Mouse (Mus musculus) midbrain, embryonic 11.5 days (tissue): ENCODE data around the gene Rps19bp1. TPM values are rescaled to one million over a fixed set of nuclear protein-coding genes. Genes with fewer than 3 reads are reported as not detected.

Experiments
- ATAC-seq: fragments of 200-750 bp; cut with Nextera tagmentation; 2 replicates; pipeline ENCODE4 v1.8.0; 2017; ENCODE audit warnings: moderate TSS enrichment, moderate library complexity; ENCODE audit not compliant: low FRiP score
- DNase-seq: peaks from one replicate; pipeline ENCODE4 v3.0.0; 2015; ENCODE audit warnings: low spot score; ENCODE audit errors: missing footprints
- H3K27ac ChIP-seq: fragments of 300-500 bp; sonication (generic); 2 replicates; pipeline ENCODE4 v1.5.1; 2014; ENCODE audit warnings: low read depth, low read length
- H3K27me3 ChIP-seq: fragments of 300-500 bp; sonication (generic); 2 replicates; pipeline ENCODE4 v1.6.1; 2014; ENCODE audit warnings: mild to moderate bottlenecking, low read length, moderate library complexity, mixed read lengths; ENCODE audit not compliant: control insufficient read depth, insufficient read depth
- H3K36me3 ChIP-seq: fragments of 300-500 bp; sonication (generic); 2 replicates; pipeline ENCODE4 v1.6.1; 2014; ENCODE audit warnings: mild to moderate bottlenecking, low read length, moderate library complexity, mixed read lengths; ENCODE audit not compliant: control insufficient read depth, insufficient read depth
- H3K4me1 ChIP-seq: fragments of 300-500 bp; sonication (generic); 2 replicates; pipeline ENCODE4 v1.6.1; 2014; ENCODE audit warnings: low read length; ENCODE audit not compliant: control insufficient read depth, insufficient read depth
- H3K4me2 ChIP-seq: fragments of 300-500 bp; sonication (generic); 2 replicates; pipeline ENCODE4 v1.6.1; 2014; ENCODE audit warnings: mild to moderate bottlenecking, moderate library complexity
- H3K4me3 ChIP-seq: fragments of 300-500 bp; sonication (generic); 2 replicates; pipeline ENCODE4 v1.5.1; 2014; ENCODE audit warnings: low read depth, low read length
- H3K9ac ChIP-seq: fragments of 300-500 bp; sonication (generic); 2 replicates; pipeline ENCODE4 v1.6.1; 2014; ENCODE audit warnings: low read length
- H3K9me3 ChIP-seq: fragments of 300-500 bp; sonication (generic); 2 replicates; pipeline ENCODE4 v1.6.1; 2016; ENCODE audit warnings: low read length; ENCODE audit not compliant: control insufficient read depth
- WGBS: fragments of 180-500 bp; shearing (Covaris S2); extraction: QIAGEN DNeasy Blood & Tissue Kit; methylation state at CpG from one replicate; pipeline ENCODE4 v1.1.7; 2014; 5-methylcytosine and 5-hydroxymethylcytosine counted together
- polyA plus RNA-seq: library from polyadenylated mRNA; unstranded; fragments of >200 nt; fragmentation: Nextera tagmentation; extraction: Ambion mirVana; gene quantifications from 2 replicates; pipeline ENCODE4 v1.2.1, GENCODE M21; 2014

The Rps19bp1 gene
- polyA plus RNA-seq, 1 experiment from 2014 or later, result 75.4 TPM

DNA sequence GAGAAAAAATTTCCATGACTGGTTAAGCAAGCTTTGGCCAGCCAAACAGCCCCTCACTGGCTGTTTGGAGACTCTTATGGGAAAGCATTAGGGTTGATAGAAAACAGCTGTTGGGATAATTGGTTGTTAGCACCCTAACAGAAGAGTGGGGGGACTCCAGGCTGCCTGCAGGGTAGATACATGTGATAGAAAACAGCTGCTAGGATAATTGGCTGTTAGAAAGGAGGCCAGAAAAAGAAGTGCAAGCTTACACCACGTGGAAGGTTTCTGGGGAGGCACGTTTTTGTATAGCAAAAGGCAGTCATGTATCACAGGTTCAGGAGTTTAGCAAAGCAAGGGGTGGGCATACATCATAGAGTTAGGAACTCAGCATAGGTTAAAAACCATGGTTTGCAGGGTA lies 10.6 kb downstream of the Rps19bp1 start:
- DNase-seq (no peak), ATAC-seq (no peak)
- Histone ChIP-seq H3K9me3 (no peaks in the 10 kb centered on the region), H3K27ac (no peak overlapping the region; the same call in 1 of the 2 replicates), H3K9ac (no peak overlapping the region), H3K4me2 (no peak overlapping the region), H3K4me1 (peaks cover 16% of the 10 kb centered on the region), H3K4me3 (no peak overlapping the region), H3K27me3 (no peaks in the 10 kb centered on the region), H3K36me3 (peaks cover 27% of the 10 kb centered on the region)
- 52% methylated on average over 2 of the region's 2 CpGs for WGBS

- H3K4me3 ChIP-seq, result no peak overlapping the region
- no peak overlapping the region for H3K27ac ChIP-seq
- no peak overlapping the region for H3K4me2 ChIP-seq
- no peaks in the 10 kb centered on the region for H3K27me3 ChIP-seq
- peaks cover 24% of the 10 kb centered on the region for H3K36me3 ChIP-seq
- 95% methylated on average over 6 of the region's 6 CpGs for WGBS
- ATAC-seq (no peak), DNase-seq (no peak)
- H3K4me1 ChIP-seq, result peaks cover 6% of the 10 kb centered on the region
- no peak overlapping the region for H3K9ac ChIP-seq
- no peaks in the 10 kb centered on the region for H3K9me3 ChIP-seq
These were observed 13.5 kb downstream of the Rps19bp1 start for GRCm38 (mm10) chr15:80250586-80250985.

GRCm38 (mm10) chr15:80249672-80250071 lies 14.4 kb downstream of the Rps19bp1 start:
- DNase-seq, result no peak
- ATAC-seq, result no peak
- 96% methylated on average over 10 of the region's 10 CpGs for WGBS
- H3K4me3 ChIP-seq, result no peak overlapping the region
- H3K27ac ChIP-seq, result no peak overlapping the region
- peaks cover 28% of the 10 kb centered on the region for H3K36me3 ChIP-seq
- no peaks in the 10 kb centered on the region for H3K27me3 ChIP-seq
- H3K4me1 ChIP-seq, result peaks cover 6% of the 10 kb centered on the region
- H3K9ac ChIP-seq, result no peak overlapping the region
- no peak overlapping the region for H3K4me2 ChIP-seq
- H3K9me3 ChIP-seq, result no peaks in the 10 kb centered on the region

DNA sequence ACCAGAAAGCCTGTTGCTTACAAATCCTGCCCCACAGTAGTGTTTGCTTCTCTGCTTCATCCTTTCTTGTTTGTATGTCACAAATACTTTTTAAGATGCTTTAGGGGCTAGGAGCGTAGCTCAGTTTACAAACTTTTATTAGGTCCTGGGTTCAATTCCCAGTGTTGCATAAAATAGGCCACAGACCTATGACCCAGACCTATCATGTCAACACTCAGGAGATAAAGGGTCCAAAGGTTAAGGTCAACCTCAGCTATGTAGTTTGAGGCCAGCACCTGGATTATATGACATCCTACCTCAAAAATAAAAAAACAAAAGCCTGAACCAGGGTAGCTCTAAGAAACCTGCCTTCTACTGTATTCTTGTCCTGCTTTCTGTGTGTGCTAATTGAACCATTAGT lies 15.5 kb downstream of the Rps19bp1 start:
- ATAC-seq, result no peak
- 100% methylated on average over 1 of the region's 1 CpGs for WGBS
- peaks cover 28% of the 10 kb centered on the region for H3K36me3 ChIP-seq

GRCm38 (mm10) chr15:80248135-80248534 lies 16.0 kb downstream of the Rps19bp1 start:
- no peak overlapping the region for H3K27ac ChIP-seq
- no peaks in the 10 kb centered on the region for H3K9me3 ChIP-seq
- H3K4me2 ChIP-seq, result no peak overlapping the region
- H3K27me3 ChIP-seq, result no peaks in the 10 kb centered on the region
- ATAC-seq (no peak), DNase-seq (peak; percentile 33)
- no peaks in the 10 kb centered on the region for H3K4me1 ChIP-seq
- 96% methylated on average over 12 of the region's 12 CpGs for WGBS
- H3K36me3 ChIP-seq, result peaks cover 31% of the 10 kb centered on the region
- no peak overlapping the region for H3K9ac ChIP-seq
- no peak overlapping the region for H3K4me3 ChIP-seq

More for the DNA sequence above, 15.5 kb downstream of the Rps19bp1 start:
- no peak overlapping the region for H3K4me2 ChIP-seq
- no peaks in the 10 kb centered on the region for H3K9me3 ChIP-seq
- H3K27me3 ChIP-seq, result no peaks in the 10 kb centered on the region
- H3K4me1 ChIP-seq, result no peaks in the 10 kb centered on the region
- DNase-seq, result peak; percentile 57
- no peak overlapping the region for H3K9ac ChIP-seq
- H3K27ac ChIP-seq, result no peak overlapping the region
- no peak overlapping the region for H3K4me3 ChIP-seq

DNA sequence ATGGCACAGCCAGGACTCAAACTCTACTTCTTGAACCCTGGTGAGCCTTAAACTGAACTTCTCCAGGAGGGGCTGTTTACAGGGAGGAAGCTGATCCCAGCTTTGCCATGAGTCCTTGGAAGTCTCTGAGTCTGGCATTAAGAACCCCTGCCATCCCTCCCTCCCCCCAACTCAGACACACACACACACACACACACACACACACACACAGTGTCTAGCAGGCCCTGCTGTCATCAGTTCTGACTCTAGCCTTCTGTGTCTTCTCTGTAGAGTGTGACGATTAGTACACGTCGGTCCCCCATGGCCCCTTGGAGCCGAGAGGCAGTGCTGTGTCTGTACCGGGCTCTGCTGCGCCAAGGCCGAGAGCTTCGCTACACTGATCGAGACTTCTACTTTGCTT lies 28.6 kb downstream of the Rps19bp1 start, which contains the start of gene AC140267.1:
Gene AC140267.1, plus strand, starts transcription at position 301 of the 400 bp plus-strand sequence.
- Histone ChIP-seq H3K9me3 (no peaks in the 10 kb centered on the region), H3K27ac (no peak within 1 kb of the TSS), H3K4me1 (peaks cover 7% of the 10 kb centered on the region), H3K9ac (peak within 1 kb of the TSS; percentile 87), H3K4me2 (peak within 1 kb of the TSS; percentile 83), H3K4me3 (peak within 1 kb of the TSS; percentile 88), H3K27me3 (no peaks in the 10 kb centered on the region), H3K36me3 (peaks cover 13% of the 10 kb centered on the region; the same call in 1 of the 2 replicates)
- ATAC-seq (no peak), DNase-seq (no peak)
- 95% methylated on average over 9 of the region's 9 CpGs for WGBS

DNA sequence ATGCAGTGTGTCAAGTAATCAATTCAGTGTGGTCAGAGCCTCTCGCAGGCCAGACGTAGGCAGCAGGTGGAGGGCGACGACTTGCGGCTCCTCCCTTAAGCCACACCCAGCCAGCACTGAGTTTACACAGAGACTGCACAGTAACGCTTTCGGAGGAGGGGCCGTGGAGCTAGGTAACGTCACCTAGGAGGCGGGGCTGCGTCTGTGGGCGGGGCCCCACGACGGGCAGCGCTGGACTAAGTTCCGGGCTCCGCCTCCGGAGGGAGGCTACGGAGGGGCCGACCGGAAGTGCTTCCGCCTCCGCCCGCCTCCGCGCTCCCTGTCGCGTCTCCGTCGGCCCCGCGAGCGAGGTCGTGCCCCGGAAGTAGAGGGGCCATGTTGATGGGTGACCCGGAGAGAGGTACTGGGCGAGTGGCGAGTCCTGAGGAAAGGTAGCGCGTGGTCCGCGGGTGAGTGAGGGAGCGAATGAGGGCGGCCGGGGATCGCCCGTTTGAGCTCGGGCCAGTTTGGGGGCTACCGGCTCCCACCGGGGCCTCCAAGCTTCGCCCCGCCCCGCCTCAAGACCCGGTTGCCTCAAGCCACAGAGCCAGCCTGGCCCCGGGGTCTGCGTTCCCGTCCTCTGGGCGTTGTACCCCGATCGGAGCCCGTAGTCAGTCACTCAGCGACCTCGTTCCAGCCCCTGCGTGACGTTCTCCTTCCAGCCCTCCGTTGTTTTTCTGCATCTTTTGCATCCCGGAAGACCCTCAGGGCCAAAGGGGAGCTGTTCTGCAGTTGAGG lies 30.2 kb downstream of the Rps19bp1 start, which contains the start of gene Mief1:
Gene Mief1, plus strand, starts transcription at position 286 of the 777 bp plus-strand sequence.
- H3K4me2 ChIP-seq, result peak within 1 kb of the TSS; percentile 83
- peak; percentile 100 for DNase-seq
- H3K36me3 ChIP-seq, result peaks cover 13% of the 10 kb centered on the region; the same call in 1 of the 2 replicates
- no peaks in the 10 kb centered on the region for H3K27me3 ChIP-seq
- H3K9ac ChIP-seq, result peak within 1 kb of the TSS; percentile 87
- peak; percentile 98 for ATAC-seq
- no peaks in the 10 kb centered on the region for H3K9me3 ChIP-seq
- H3K27ac ChIP-seq, result peak within 1 kb of the TSS; percentile 38
- peak within 1 kb of the TSS; percentile 88 for H3K4me3 ChIP-seq
- WGBS, result under 1% methylated on average over 64 of the region's 67 CpGs
- peaks cover 7% of the 10 kb centered on the region for H3K4me1 ChIP-seq

DNA sequence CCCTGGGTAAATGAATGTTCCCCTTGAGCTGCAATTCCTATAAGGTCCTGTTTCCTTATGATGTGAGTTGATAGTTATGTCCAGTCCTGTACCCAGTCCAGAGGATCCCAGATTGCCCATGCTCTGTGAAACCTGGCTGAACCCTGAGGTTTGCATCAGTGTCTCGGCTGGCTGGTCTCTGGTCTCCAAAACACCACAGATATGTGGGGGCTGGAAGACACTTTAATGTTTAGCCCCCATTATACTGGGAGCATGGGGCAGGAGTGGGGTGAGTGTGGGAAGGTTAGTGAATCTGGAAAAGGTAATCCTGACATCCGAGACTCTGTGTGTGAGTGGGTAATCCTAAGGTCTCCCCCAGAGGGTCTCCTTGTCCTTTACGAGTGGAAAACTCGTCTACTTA lies 31.1 kb downstream of the Rps19bp1 start:
- WGBS, result 71% methylated on average over 4 of the region's 4 CpGs

GRCm38 (mm10) chr15:80232331-80232730 lies 31.8 kb downstream of the Rps19bp1 start:
- Histone ChIP-seq H3K9me3 (no peaks in the 10 kb centered on the region), H3K4me1 (peaks cover 7% of the 10 kb centered on the region), H3K9ac (no peak overlapping the region), H3K27me3 (no peaks in the 10 kb centered on the region), H3K4me3 (no peak overlapping the region), H3K27ac (no peak overlapping the region; the same call in 1 of the 2 replicates), H3K36me3 (peaks cover 10% of the 10 kb centered on the region; the same call in 1 of the 2 replicates), H3K4me2 (no peak overlapping the region)
- ATAC-seq (no peak), DNase-seq (peak; percentile 86)
- WGBS, result 25% methylated on average over 2 of the region's 2 CpGs

More for the DNA sequence above, 31.1 kb downstream of the Rps19bp1 start:
- H3K27ac ChIP-seq, result no peak overlapping the region; the same call in 1 of the 2 replicates
- no peaks in the 10 kb centered on the region for H3K9me3 ChIP-seq
- peak; percentile 80 for DNase-seq
- peaks cover 11% of the 10 kb centered on the region; the same call in 1 of the 2 replicates for H3K36me3 ChIP-seq
- H3K27me3 ChIP-seq, result no peaks in the 10 kb centered on the region
- peaks cover 7% of the 10 kb centered on the region for H3K4me1 ChIP-seq
- H3K9ac ChIP-seq, result no peak overlapping the region
- H3K4me2 ChIP-seq, result no peak overlapping the region
- peak; percentile 14; the same call in 1 of the 2 replicates for ATAC-seq
- H3K4me3 ChIP-seq, result no peak overlapping the region
